Mouse (Mus musculus) layer of hippocampus, adult 11-12 months (tissue): ENCODE measurements around the gene Capn11.

ENCODE experiments used
- DNase-seq: peaks from one replicate; pipeline ENCODE4 v3.0.0; 2022; ENCODE audit warnings: low spot score

The Capn11 gene

DNA sequence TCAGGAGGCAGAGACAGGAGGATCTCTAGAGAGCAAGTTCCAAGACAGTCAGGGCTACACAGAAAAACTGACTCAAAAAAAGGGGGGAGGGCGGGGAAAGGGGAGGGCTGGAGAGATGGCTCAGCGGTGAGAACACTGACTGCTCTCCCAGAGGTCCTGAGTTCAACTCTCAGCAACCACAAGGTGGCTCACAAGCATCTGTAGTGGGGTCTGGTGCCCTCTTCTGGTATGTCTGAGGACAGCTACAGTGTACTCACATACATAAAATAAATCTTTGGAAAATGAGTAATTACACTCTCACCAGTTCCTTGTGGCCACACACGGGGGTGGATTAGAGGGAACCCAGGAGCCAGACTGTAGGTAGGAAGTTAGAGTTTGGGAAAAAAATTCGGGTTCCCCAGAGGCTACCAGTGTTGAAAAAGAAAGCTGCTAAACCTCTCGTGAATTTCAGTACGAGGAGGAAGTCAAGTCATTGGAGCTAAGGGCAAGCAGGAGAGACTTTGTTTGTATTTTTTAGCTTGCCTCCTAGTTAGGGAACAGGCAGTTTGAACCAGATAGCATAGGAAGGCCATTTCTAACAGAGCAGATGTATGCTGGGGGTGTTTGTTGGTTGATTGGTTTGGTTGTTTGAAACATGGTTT lies 76.3 kb downstream of the Capn11 start:
- no peak for DNase-seq

DNA sequence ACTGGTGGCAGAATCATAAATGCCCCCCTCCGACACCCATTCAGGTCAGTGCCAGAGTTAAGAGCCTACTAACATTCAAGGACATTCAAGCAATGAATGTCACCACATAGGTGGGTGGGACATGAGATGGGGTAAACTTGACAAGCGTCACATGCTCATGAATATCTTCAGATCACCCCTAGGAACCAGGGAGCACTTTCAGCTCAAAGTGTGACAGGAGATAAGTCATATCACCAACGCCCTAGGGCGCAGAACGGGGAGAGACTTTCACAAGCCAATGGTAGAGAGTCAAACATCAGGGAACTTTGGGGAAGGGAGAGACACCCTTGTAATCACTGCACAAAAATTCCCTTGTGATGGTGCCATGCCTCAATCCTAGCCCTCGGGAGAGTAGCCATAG lies 76.9 kb downstream of the Capn11 start:
- DNase-seq = no peak

DNA sequence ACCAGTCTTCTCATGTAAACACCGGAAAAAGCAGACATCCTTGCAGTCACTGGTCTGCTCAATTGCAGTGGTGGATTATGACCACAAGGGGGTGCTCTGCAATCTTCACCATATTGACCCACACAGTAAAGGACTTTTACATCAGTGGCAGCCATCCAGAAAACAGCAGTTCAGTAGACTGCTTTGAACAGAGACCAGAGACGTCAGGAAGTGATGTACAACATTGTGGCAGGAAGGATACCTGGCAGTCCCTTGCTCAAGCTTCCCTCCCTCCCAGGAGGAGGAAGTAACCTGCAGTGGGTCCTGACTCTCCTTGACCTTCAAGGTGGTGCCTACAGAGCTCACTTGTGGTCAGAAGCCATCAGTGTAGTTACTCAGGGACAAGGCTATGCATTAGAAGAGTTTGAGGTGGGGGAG lies 77.5 kb downstream of the Capn11 start:
- peak; percentile 74 for DNase-seq

DNA sequence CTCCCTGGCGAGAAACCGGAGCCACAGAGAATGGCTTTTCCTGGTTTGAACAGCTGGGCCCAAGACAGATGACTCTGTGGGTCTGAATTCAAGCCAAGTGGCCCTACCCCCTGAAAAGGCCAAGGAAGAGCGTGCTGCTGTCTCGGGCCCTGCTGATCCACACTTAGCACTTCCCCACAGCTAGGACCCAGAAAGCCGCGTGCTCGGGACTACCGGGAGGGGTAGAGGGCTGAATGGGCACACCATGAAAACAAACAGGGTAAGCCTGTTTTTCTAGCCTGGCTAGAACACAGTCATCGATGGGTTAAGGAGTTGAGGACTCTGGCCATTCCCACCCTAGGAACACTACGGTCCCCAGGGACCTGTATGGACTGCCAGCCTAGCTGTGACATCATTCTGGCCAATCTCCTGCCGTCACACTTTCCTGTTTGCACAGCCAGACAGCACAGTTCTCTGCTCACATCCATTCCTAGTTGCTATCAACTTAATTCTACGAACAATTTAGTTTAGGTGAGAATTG lies 78.1 kb downstream of the Capn11 start:
- no peak for DNase-seq
